Mouse (Mus musculus) right cerebral cortex, adult 18-20 months (tissue): ENCODE measurements at regions not wholly inside any gene's neighbourhood (a gene's known extent, or its start where the extent isn't known, plus 50 kb on each side); places are given as distances from the start of the nearest gene placed in this dataset.
A peak's percentile ranks its signal among the peaks of the same experiment; 100 is the strongest.

Source experiments
- DNase-seq: peaks from one replicate; pipeline ENCODE4 v3.0.0; 2022; ENCODE audit warnings: mixed read lengths

GRCm38 (mm10) chr4:47899579-47899978 is 145.4 kb upstream of the Nr4a3 start:
- no peak for DNase-seq

GRCm38 (mm10) chr4:47902749-47903148 is 142.2 kb upstream of the Nr4a3 start:
- no peak for DNase-seq

GRCm38 (mm10) chr4:47912259-47912658 is 132.7 kb upstream of the Nr4a3 start:
- DNase-seq, result no peak

GRCm38 (mm10) chr4:47919576-47919975 is 125.4 kb upstream of the Nr4a3 start:
- no peak for DNase-seq

- DNase-seq, result no peak
These were observed 113.5 kb upstream of the Nr4a3 start for GRCm38 (mm10) chr4:47931464-47931863.

GRCm38 (mm10) chr4:47933526-47933925 is 111.4 kb upstream of the Nr4a3 start:
- DNase-seq, result no peak

- no peak for DNase-seq
These were observed 109.4 kb upstream of the Nr4a3 start for GRCm38 (mm10) chr4:47935547-47935946.

- no peak for DNase-seq
These were observed 108.4 kb upstream of the Nr4a3 start for GRCm38 (mm10) chr4:47936470-47937125.

GRCm38 (mm10) chr4:47947869-47948573 is 96.9 kb upstream of the Nr4a3 start:
- peak; percentile 34 for DNase-seq

- DNase-seq, result no peak
These were observed 96.2 kb upstream of the Nr4a3 start for GRCm38 (mm10) chr4:47948789-47949188.

- DNase-seq, result no peak
These were observed 90.2 kb upstream of the Nr4a3 start for GRCm38 (mm10) chr4:47954576-47955305.

- DNase-seq, result no peak
These were observed 80.3 kb upstream of the Nr4a3 start for GRCm38 (mm10) chr4:47964630-47965029.

GRCm38 (mm10) chr4:47971861-47972260 is 73.1 kb upstream of the Nr4a3 start:
- DNase-seq, result no peak

- DNase-seq, result no peak
These were observed 65.2 kb upstream of the Nr4a3 start for GRCm38 (mm10) chr4:47979579-47980313.
